Mouse (Mus musculus): ENCODE measurements around the gene Fbln5. TPM values are rescaled to one million over a fixed set of nuclear protein-coding genes. Genes with fewer than 3 reads are reported as not detected.
A peak's percentile ranks its signal among the peaks of the same experiment; 100 is the strongest.

Fbln5 gene
- polyA plus RNA-seq, 1 experiment = 1.6 TPM

- Histone ChIP-seq H3K27me3 (ENCODE audit: control insufficient read depth, insufficient read depth, low read length, poor library complexity, severe bottlenecking) (no peaks in the 10 kb centered on the region; the same call in 1 of the 2 replicates), H3K9ac (ENCODE audit: low read depth, poor library complexity, severe bottlenecking) (no peak overlapping the region), H3K4me3 (ENCODE audit: low read depth, low read length) (no peak overlapping the region), H3K4me1 (ENCODE audit: control insufficient read depth, insufficient read depth, low read length) (no peaks in the 10 kb centered on the region), H3K36me3 (ENCODE audit: control insufficient read depth, insufficient read depth, low read length, poor library complexity, severe bottlenecking) (no peaks in the 10 kb centered on the region), H3K9me3 (replicated peaks; ENCODE audit: control insufficient read depth, insufficient read depth, low read length, poor library complexity, severe bottlenecking) (no peaks in the 10 kb centered on the region), H3K27ac (ENCODE audit: insufficient read depth, low read length) (no peak overlapping the region)
- no peak for TF ChIP-seq EP300 (IDR thresholded peaks at IDR 0.05; ENCODE audit: insufficient read depth, low read depth, low read length)
- TF ChIP-seq CTCF (IDR thresholded peaks at IDR 0.05; ENCODE audit: low read depth, low read length) = no peak
- TF ChIP-seq POLR2A (IDR thresholded peaks at IDR 0.05; ENCODE audit: insufficient read depth, low read length) = no peak
Measured at GRCm38 (mm10) chr12:101742375-101742774, 76.5 kb downstream of the Fbln5 start.

DNA sequence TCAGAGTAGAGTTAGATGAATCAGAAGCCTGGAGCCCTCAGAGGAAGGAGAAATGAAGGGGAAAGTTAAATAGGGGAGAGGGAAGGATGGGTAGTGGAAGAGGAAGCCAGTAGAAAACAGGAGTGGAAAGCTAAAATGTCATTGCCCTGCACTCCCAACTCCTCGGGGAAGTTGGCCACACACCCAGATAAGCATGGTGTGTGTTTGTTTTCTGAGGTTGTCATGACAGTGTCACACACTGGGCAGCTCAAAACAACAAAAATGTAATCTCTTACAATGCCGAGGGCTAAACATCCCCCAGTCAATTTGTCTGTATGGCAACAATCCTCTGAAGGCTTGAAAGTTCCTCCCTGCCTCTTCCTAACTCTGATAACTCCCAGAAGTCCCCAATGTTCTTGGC lies 78.4 kb downstream of the Fbln5 start:
- H3K4me1 ChIP-seq (ENCODE audit: control insufficient read depth, insufficient read depth, low read length) = no peaks in the 10 kb centered on the region
- H3K4me3 ChIP-seq (ENCODE audit: low read depth, low read length) = no peak overlapping the region
- H3K27ac ChIP-seq (ENCODE audit: insufficient read depth, low read length) = no peak overlapping the region
- no peaks in the 10 kb centered on the region; the same call in 1 of the 2 replicates for H3K27me3 ChIP-seq (ENCODE audit: control insufficient read depth, insufficient read depth, low read length, poor library complexity, severe bottlenecking)
- no peak overlapping the region for H3K9ac ChIP-seq (ENCODE audit: low read depth, poor library complexity, severe bottlenecking)
- H3K9me3 ChIP-seq (replicated peaks; ENCODE audit: control insufficient read depth, insufficient read depth, low read length, poor library complexity, severe bottlenecking) = no peaks in the 10 kb centered on the region
- no peaks in the 10 kb centered on the region for H3K36me3 ChIP-seq (ENCODE audit: control insufficient read depth, insufficient read depth, low read length, poor library complexity, severe bottlenecking)
- no peak for TF ChIP-seq EP300 (IDR thresholded peaks at IDR 0.05; ENCODE audit: insufficient read depth, low read depth, low read length)
- no peak for TF ChIP-seq CTCF (IDR thresholded peaks at IDR 0.05; ENCODE audit: low read depth, low read length)

DNA sequence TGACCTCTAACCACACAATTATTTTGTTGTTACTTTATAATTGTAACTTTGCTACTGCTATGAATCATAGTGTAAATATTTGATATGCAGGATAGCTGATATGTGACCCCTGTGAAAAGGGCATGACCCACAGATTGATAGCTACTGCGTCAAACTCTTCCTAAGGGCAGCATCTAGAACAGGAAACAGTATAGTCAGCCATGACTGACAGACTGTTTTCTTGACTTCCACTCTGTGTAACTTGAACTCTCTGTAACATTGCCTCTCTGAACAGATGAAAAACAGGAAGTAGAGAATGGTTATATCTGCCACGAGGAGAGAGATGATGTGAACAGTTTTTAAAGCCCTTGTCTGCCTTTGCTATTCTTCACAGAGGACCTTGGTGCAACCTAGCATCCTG lies 78.8 kb downstream of the Fbln5 start:
- H3K27ac ChIP-seq (ENCODE audit: insufficient read depth, low read length) = no peak overlapping the region
- TF ChIP-seq EP300 (IDR thresholded peaks at IDR 0.05; ENCODE audit: insufficient read depth, low read depth, low read length) = no peak
- TF ChIP-seq CTCF (IDR thresholded peaks at IDR 0.05; ENCODE audit: low read depth, low read length) = no peak
- H3K27me3 ChIP-seq (ENCODE audit: control insufficient read depth, insufficient read depth, low read length, poor library complexity, severe bottlenecking) = no peaks in the 10 kb centered on the region; the same call in 1 of the 2 replicates
- H3K9me3 ChIP-seq (replicated peaks; ENCODE audit: control insufficient read depth, insufficient read depth, low read length, poor library complexity, severe bottlenecking) = no peaks in the 10 kb centered on the region
- no peaks in the 10 kb centered on the region for H3K36me3 ChIP-seq (ENCODE audit: control insufficient read depth, insufficient read depth, low read length, poor library complexity, severe bottlenecking)
- no peak overlapping the region for H3K9ac ChIP-seq (ENCODE audit: low read depth, poor library complexity, severe bottlenecking)
- no peaks in the 10 kb centered on the region for H3K4me1 ChIP-seq (ENCODE audit: control insufficient read depth, insufficient read depth, low read length)
- no peak overlapping the region for H3K4me3 ChIP-seq (ENCODE audit: low read depth, low read length)

- Histone ChIP-seq H3K4me1 (ENCODE audit: control insufficient read depth, insufficient read depth, low read length) (no peaks in the 10 kb centered on the region), H3K27me3 (ENCODE audit: control insufficient read depth, insufficient read depth, low read length, poor library complexity, severe bottlenecking) (no peaks in the 10 kb centered on the region), H3K4me3 (ENCODE audit: low read depth, low read length) (peak overlapping the region; percentile 79), H3K27ac (ENCODE audit: insufficient read depth, low read length) (no peak overlapping the region), H3K9ac (ENCODE audit: low read depth, poor library complexity, severe bottlenecking) (no peak overlapping the region), H3K9me3 (replicated peaks; ENCODE audit: control insufficient read depth, insufficient read depth, low read length, poor library complexity, severe bottlenecking) (no peaks in the 10 kb centered on the region), H3K36me3 (ENCODE audit: control insufficient read depth, insufficient read depth, low read length, poor library complexity, severe bottlenecking) (no peaks in the 10 kb centered on the region)
- no peak for TF ChIP-seq POLR2A (IDR thresholded peaks at IDR 0.05; ENCODE audit: insufficient read depth, low read length)
- no peak for TF ChIP-seq CTCF (IDR thresholded peaks at IDR 0.05; ENCODE audit: low read depth, low read length)
- no peak for TF ChIP-seq EP300 (IDR thresholded peaks at IDR 0.05; ENCODE audit: insufficient read depth, low read depth, low read length)
Measured at GRCm38 (mm10) chr12:101718755-101719150, 100.1 kb downstream of the Fbln5 start.

DNA sequence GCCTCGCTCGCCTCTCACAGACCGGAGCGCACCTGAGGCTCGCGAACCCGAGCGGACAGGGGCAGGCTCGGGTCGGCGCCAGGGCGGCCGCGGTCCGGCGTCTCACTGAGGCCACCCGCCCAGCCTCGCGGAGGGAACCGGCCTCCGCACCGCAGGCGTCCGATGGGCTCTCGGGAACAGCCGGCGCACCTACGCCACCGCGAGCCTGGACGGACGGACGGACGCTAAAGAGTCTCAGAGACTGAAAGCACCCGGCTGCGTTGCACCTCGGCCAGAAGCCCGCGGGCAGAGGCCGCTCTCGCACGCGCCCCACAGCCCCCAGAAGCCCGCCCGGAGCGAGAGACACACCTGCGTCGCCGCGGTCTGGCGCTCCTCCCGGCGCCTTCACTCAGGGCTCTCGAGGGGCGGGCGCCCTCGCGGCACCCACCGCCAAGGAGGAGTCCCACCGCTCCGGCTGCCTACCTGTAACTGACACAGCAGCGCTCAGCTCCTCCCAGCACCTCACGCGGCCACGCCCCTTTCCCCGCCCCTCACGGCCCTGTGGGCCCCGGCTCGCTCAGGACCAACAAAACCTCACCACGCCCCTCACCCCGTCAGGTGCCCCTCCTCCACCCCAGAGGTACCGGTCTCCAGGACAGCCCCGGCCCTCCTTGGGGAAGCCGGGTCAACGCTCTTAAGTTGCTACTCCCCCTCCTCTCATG lies 100.7 kb downstream of the Fbln5 start, which contains the start of gene Tc2n:
TSS of gene Tc2n (minus strand) at position 470 of the 701 bp plus-strand sequence.
- Histone ChIP-seq H3K27ac (ENCODE audit: insufficient read depth, low read length) (no peak within 1 kb of the TSS), H3K4me3 (ENCODE audit: low read depth, low read length) (peak within 1 kb of the TSS; percentile 79), H3K9me3 (replicated peaks; ENCODE audit: control insufficient read depth, insufficient read depth, low read length, poor library complexity, severe bottlenecking) (no peaks in the 10 kb centered on the region), H3K36me3 (ENCODE audit: control insufficient read depth, insufficient read depth, low read length, poor library complexity, severe bottlenecking) (no peaks in the 10 kb centered on the region), H3K27me3 (ENCODE audit: control insufficient read depth, insufficient read depth, low read length, poor library complexity, severe bottlenecking) (no peaks in the 10 kb centered on the region), H3K9ac (ENCODE audit: low read depth, poor library complexity, severe bottlenecking) (peak within 1 kb of the TSS; percentile 78), H3K4me1 (ENCODE audit: control insufficient read depth, insufficient read depth, low read length) (no peaks in the 10 kb centered on the region)
- no peak for TF ChIP-seq EP300 (IDR thresholded peaks at IDR 0.05; ENCODE audit: insufficient read depth, low read depth, low read length)
- no peak for TF ChIP-seq CTCF (IDR thresholded peaks at IDR 0.05; ENCODE audit: low read depth, low read length)
- TF ChIP-seq POLR2A (IDR thresholded peaks at IDR 0.05; ENCODE audit: insufficient read depth, low read length) = no peak

DNA sequence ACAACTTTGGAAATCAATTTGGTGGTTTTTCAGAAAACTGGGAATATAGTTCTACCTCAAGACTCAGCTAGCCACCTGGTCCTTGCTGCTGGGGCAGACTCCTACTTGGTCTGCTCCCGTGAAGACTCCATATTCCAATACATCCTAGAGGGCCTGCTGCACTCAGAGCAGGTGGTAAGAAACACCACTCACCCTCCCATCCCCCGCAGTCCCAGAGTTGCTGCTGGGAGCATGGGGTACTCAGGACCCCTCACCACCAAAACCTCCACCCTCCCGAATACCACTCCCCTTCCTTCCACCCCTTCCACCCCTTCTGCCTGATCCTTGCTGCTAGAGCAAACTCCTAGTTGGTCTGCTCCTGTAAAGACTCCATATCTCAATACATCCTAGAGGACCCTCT lies 119.7 kb downstream of the Fbln5 start:
- TF ChIP-seq EP300 (IDR thresholded peaks at IDR 0.05; ENCODE audit: insufficient read depth, low read depth, low read length) = no peak
- TF ChIP-seq POLR2A (IDR thresholded peaks at IDR 0.05; ENCODE audit: insufficient read depth, low read length) = no peak
- TF ChIP-seq CTCF (IDR thresholded peaks at IDR 0.05; ENCODE audit: low read depth, low read length) = no peak
- H3K36me3 ChIP-seq (ENCODE audit: control insufficient read depth, insufficient read depth, low read length, poor library complexity, severe bottlenecking) = no peaks in the 10 kb centered on the region
- H3K9ac ChIP-seq (ENCODE audit: low read depth, poor library complexity, severe bottlenecking) = no peak overlapping the region
- no peak overlapping the region for H3K27ac ChIP-seq (ENCODE audit: insufficient read depth, low read length)
- no peaks in the 10 kb centered on the region for H3K27me3 ChIP-seq (ENCODE audit: control insufficient read depth, insufficient read depth, low read length, poor library complexity, severe bottlenecking)
- no peak overlapping the region for H3K4me3 ChIP-seq (ENCODE audit: low read depth, low read length)
- H3K9me3 ChIP-seq (replicated peaks; ENCODE audit: control insufficient read depth, insufficient read depth, low read length, poor library complexity, severe bottlenecking) = no peaks in the 10 kb centered on the region
- no peaks in the 10 kb centered on the region for H3K4me1 ChIP-seq (ENCODE audit: control insufficient read depth, insufficient read depth, low read length)

Other genes with a start within 250 kb of the Fbln5 start
- 4.4 and 5.0 TPM in 2 replicates for gene Tc2n, start 100.5 kb downstream of the Fbln5 start, polyA plus RNA-seq (2011; ENCODE audit: insufficient read depth, insufficient read length, low read depth, missing spikeins)
- 21.0 and 23.7 TPM in 2 replicates for gene Trip11, start 94.2 kb upstream of the Fbln5 start, polyA plus RNA-seq (2011; ENCODE audit: insufficient read depth, insufficient read length, low read depth, missing spikeins)
- 28.1 and 34.9 TPM in 2 replicates for gene Atxn3, start 139.2 kb upstream of the Fbln5 start, polyA plus RNA-seq (2011; ENCODE audit: insufficient read depth, insufficient read length, low read depth, missing spikeins)
- gene Cpsf2, start 156.9 kb upstream of the Fbln5 start, polyA plus RNA-seq (2011; ENCODE audit: insufficient read depth, insufficient read length, low read depth, missing spikeins) = 35.8 and 39.1 TPM in 2 replicates